Mouse (Mus musculus) gastrocnemius, adult 8-10 months (tissue): Measurements from ENCODE around the gene Lrrc15. TPM values are rescaled to one million over a fixed set of nuclear protein-coding genes. Genes with fewer than 3 reads are reported as not detected.

ENCODE experiments used
- DNase-seq, 2 experiments: peaks; one replicate each; pipeline ENCODE4 v3.0.0; 2022; ENCODE audit warnings: low spot score in 2 of 2
- total RNA-seq, 4 experiments: library from RNA; stranded (reverse); gene quantifications; 2 replicates each; pipeline ENCODE4 v1.2.4; 2022

Gene Lrrc15
- under 1 TPM; 0.05 to 0.31 (median 0.10) TPM for total RNA-seq

DNA sequence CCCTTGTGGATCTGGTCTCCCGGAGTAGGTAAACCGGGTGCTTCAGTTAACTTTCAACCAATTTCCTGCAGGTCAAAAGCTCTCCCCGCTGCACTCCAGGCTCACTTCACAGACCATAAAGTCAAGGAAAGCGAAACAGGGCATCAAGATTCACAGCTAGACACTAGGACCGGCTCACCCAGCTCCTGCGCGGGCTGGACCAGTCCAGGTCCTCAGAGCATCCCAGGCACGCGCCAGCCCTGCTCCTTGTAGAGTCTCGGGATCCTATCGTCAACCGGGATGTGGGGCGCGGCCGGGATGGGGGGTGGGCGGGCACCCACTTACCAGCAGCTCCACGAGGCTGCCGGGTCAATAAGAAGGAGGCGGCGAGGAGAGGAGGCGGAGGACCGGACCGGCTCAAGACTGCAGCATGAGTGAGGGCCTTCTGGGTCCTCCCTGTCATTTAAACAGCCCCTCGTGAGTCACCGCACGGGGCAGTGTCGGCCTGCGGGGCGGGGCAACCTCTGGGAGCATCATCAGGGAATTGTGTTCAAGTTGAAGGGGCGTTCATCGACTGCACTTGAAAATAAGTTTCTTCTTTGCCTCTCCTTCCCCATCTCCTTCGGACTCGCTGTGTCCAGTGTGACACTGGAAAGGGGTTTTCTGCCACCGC is at the start of gene Lrrc15:
Gene Lrrc15 (minus strand): TSS at position 413 of the 652 bp plus-strand sequence.
- no peak for DNase-seq

- DNase-seq: no peak
Observed at GRCm38 (mm10) chr16:30314236-30314635, 31.2 kb upstream of the Lrrc15 start.

DNA sequence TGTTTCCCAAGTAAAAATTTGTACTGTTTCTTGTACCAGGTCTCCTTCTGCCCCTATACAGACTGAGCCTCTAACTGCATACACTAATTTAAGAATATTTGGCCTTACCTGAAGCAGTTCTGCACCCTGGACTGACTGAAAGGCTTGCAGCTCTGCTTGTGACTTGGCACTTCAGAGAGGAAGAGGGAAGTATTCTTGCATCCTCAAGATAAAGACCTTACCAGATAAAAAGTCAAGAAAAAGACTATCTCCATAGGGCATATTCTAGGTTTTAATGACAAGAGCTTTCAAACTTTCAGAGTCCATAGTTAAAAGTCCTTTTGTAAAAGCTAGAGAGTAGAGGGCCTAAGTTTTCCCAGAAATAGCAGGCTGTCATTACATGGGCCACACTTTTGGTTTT is 27.6 kb upstream of the Lrrc15 start, which contains the start of gene Gp5:
Gene Gp5 (minus strand): TSS at position 133 of the 400 bp plus-strand sequence.
- no peak for DNase-seq

GRCm38 (mm10) chr16:30310171-30310515 is 27.1 kb upstream of the Lrrc15 start:
- no peak for DNase-seq

- DNase-seq: no peak
Observed at GRCm38 (mm10) chr16:30309395-30310170, 26.5 kb upstream of the Lrrc15 start.

DNA sequence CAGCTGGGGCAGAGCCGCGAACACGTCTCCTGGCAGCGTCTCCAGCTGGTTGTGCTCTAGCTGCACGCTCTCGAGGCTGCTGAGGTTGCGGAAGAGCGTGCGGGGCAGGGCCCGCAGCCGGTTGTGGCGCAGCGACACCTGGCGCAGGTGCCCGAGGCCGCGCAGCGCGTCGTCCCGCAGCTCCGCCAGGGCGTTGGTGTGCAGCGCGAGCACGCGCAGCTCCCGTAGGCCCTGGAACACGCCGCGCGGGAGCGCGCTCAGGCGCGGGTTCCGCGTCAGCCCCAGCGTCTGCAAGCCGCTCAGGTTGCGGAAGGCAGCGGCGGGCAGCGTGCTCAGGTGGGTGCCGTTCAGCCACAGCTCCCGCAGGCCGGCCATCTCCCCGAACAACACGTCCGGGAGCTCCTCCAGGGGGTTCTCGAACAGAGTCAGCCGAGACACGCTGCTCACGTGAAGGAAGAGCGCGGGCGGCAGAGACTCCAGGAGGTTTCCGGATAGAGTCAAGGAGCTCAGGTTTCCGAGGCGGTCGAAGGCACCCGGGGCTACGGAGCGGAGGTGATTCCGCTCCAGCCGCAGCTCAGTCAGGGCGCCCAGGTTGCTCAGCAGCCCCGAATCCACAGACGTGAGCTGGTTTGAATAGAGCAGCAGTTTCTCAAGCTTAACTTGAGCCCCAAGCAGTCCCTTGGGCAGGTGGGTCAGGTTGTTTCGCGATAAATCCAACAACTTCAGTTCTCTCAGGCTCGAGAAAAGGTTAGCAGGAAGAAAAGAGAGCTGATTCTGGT is 25.7 kb upstream of the Lrrc15 start:
- no peak for DNase-seq

DNA sequence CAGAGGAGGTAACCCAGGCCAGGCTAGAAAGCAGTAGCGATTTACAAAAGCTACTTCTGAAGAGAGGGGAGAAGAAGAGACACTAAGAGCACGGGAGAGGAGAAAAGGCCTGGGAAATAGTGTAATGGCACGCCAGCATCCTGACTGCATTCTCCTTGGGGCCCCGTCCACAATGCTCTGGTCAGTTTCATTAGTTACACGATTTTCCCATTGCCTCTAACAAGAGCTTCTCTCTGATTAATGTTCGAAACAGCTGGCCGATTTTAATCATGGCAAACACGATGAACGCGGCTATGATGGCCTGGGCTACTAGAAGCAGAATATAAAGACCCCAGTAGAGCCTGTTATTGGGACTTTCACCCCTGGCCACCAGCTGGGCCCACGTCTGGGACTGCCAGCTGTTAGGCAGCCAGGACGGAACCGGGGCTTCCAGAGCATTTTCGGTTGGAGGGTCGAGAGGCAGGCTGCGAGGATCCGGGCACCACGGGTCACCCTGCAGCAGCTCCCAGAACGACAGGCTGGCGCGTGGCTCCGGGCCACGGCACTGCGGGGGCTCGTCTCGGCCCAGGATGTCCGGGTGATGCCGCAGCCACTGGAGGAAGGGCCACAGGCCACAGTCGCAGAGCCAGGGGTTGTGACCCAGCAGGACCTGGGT is 25.0 kb upstream of the Lrrc15 start:
- no peak for DNase-seq

DNA sequence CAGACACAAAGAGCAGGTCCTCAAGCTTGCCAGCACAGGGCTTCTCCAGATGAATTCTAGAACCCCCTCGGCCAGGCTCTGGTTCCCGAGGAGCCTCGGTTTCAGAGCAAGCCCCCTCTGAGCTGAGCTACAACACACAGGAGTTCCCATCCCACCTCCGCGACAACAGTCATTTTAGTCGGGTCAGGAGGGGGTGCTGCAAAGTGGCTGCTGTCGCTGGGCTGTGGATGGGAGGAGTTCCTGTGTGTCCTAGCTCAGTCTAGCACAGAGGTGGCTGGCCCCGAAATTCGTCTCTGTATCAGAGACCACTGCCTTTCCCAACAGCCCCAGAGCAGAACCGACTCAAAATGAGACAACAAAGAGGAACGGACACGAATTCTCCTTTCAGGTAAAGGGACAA is 24.2 kb upstream of the Lrrc15 start:
- no peak for DNase-seq

- DNase-seq: no peak
Observed at GRCm38 (mm10) chr16:30306102-30306501, 23.0 kb upstream of the Lrrc15 start.

DNA sequence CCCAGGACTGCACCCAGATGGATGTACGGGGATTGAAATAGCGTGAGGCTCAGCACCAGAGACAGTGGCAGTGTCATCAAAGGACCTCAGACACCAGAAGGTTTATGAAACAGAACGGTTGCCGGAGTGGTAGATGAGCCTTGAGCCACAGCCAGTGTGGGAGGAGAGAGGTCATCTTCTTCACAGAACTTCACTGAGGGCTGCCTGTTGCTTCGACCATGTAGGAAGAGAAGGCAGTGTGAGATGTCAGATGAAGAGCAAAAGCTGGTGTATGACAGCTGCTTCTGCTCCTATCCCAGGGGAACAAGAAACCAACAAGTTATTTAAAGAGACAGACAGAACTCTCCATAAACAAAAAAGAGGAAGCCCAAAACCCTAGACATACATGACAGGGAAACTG is 21.2 kb upstream of the Lrrc15 start:
- DNase-seq: no peak

DNA sequence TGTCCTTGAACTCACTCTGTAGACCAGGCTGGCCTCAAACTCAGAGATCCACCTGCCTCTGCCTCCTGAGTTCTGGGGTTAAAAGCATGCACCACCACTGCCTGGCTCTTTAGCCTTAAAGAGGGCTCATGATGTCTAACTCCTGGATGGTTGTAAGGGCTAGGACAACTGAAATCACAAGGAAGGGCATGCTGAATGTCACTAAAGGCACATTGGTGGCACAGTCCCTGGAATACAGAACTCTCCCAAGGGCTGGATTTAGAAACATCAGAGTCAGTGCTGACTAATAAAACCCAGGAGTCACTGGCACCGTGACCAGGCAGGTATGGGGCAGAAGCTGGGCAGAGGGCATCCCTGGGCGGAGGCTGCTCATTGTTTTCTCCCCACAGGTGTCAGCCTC is 20.4 kb upstream of the Lrrc15 start:
- DNase-seq: no peak

GRCm38 (mm10) chr16:30302686-30303085 is 19.6 kb upstream of the Lrrc15 start:
- DNase-seq: no peak

DNA sequence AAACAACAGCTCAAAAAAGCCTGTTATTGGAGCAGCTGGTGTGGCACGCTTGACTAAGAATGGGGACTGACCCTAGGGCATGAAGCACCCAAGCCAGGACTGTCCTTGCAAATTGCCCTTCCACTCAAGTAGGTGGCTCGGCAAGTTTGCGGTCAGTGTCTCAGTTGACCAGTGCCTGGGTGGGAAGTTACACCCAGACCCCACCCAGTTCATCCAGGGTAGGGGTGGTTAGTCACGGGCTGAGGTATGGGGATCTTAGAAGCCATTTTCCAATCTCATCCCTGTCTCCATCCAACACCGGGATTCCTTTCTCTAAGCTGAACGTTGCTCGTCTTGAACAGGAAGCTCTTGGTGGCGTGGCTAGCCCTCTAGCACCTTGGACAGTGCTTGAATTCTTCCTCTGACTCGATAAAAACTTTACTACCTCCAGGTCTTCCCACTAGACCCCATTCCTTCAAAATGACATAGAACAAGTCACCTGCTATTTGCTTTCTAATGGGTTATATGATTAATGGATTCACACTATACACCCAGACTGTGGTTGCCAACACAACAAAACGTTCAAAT is 16.7 kb upstream of the Lrrc15 start:
- DNase-seq: no peak

DNA sequence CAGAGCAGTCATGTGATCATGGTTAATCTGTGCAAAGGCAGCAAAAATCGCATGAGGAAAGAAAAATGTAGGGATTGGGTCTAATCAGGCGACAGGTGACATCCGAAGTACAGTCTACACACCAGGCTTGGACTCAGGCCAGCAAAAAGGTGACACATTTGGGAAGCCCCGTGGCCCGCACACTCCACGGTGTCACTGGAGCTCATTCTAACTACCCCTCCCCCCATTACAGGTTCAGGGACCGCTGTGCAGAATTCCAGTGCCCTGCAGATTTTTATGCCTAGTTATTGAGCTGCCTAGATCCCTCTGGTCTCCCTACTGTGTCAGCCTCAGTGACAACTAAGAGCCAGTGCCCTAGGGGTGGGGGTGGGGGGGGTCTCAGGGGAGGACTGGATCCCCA is 14.4 kb upstream of the Lrrc15 start:
- DNase-seq: no peak

DNA sequence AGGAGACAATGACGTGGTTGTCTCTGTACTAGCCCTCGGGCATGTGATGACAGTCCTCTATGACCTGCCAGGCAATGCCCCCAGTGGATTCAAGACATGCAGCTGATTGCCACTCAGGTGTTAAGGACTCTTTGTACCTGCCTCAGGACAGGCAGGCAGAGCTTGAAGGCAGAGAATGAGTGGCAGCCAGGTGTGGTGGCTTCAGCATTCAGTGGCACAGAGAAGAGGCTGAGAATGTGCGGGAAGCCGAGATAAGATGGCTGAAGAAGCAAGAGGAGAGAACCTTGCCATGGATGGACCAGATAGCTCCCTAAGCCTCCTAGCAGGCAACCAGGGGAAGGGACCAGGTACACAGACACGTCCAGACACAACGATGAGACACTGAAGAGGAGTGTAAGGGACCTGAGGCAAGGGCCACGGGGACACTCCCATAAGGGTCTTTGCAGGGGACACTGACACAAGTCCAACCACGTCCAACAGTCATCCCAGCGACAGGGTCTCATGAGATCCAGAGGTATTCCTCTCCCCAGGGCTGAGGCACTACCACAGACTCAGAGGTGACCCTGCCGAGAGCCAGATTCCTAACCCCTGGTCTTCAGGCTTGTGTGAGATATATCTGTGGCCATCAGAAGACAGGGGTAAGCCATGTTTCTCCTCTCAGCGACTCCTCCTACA is 13.7 kb upstream of the Lrrc15 start:
- no peak for DNase-seq

DNA sequence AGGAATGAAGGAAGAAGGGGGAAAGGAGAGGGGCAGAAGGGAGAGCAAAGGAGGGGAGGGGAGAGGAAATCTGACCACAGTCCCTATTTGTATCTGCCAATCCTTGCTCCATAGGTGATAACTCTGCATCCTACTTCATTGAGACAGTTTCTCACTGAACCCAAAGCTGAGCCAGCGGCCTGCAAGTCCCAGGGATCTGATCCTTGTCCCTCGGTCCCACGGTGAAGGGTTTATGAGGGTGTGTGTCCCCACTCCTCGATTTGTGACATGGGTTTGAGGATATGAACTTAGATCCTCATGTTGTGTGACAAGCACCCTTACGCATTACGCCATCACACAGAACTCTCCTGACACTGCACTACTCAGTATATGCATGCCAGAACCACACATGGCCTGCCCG is 12.1 kb upstream of the Lrrc15 start:
- DNase-seq: no peak

GRCm38 (mm10) chr16:30290436-30290835 is 7.4 kb upstream of the Lrrc15 start:
- no peak for DNase-seq

GRCm38 (mm10) chr16:30285701-30286100 is 2.6 kb upstream of the Lrrc15 start:
- no peak for DNase-seq

GRCm38 (mm10) chr16:30283743-30284337 is 784 bp upstream of the Lrrc15 start:
- no peak for DNase-seq

GRCm38 (mm10) chr16:30280676-30281297 is 2.3 kb downstream of the Lrrc15 start:
- no peak for DNase-seq
